22 mouse cellular contexts compared by ENCODE assay signal in genomic region chr3:36770096-36770495, GRCm38 (mm10).
DNase-seq lines count a peak whose midpoint lies in the region; ATAC-seq and TF ChIP-seq lines count a peak whose summit lies in the region.
"Had no signal": no experiment of that assay in that cellular context is flagged by ENCODE, and none has a peak within 500 bp of the region (broad histone marks: within the 10 kb centered on the region; RNA-seq: fewer than 3 reads in every experiment).

No protein-coding gene starts in this region.

- H3K79me2 ChIP-seq in heart, adult 2 months (replicated peaks; ENCODE audit: control insufficient read depth, insufficient read depth, low read length), result no peaks in the 10 kb centered on the region

- no peak overlapping the region for H3K4me2 ChIP-seq in heart, embryonic 12.5 days
- no peak overlapping the region for H3K4me2 ChIP-seq in kidney, embryonic 14.5 days (replicated peaks; ENCODE audit: low read depth, low read length)
- no peak overlapping the region for H3K4me2 ChIP-seq in hindbrain, embryonic 11.5 days (replicated peaks; ENCODE audit: low read depth, low read length)
- H3K4me2 ChIP-seq: hindbrain, embryonic 14.5 days; liver, embryonic 15.5 days; midbrain, embryonic 11.5 days had no signal

- WGBS in heart, adult 2 months, result 42% methylated on average over 1 of the region's 1 CpGs
- 64% methylated on average over 1 of the region's 1 CpGs for WGBS in heart, embryonic 12.5 days
- 57% methylated on average over 1 of the region's 1 CpGs for WGBS in kidney, embryonic 14.5 days
- 64% methylated on average over 1 of the region's 1 CpGs for WGBS in hindbrain, embryonic 11.5 days
- 70% methylated on average over 1 of the region's 1 CpGs for WGBS in forebrain, embryonic 10.5 days

- ATAC-seq in heart, embryonic 12.5 days (ENCODE audit: insufficient number of reproducible peaks, low FRiP score), result no peak
- no peak for ATAC-seq in kidney, embryonic 14.5 days (ENCODE audit: low FRiP score, low TSS enrichment)
- no peak for ATAC-seq in hindbrain, embryonic 11.5 days (ENCODE audit: low FRiP score)
- ATAC-seq: forebrain, embryonic 16.5 days; inflammation-experienced regulatory T-cells, adult 6 months had no signal

- no peak for DNase-seq in heart, adult 2 months
- peak; percentile 41 for DNase-seq in kidney, postnatal 14 days
- peak; percentile 35 for DNase-seq in embryo, embryonic 10.5 days (ENCODE audit: low spot score)
- DNase-seq in embryo, embryonic 9.5 days (ENCODE audit: extremely low spot score), result peak; percentile 10
- DNase-seq in hindbrain, embryonic 11.5 days (ENCODE audit: low spot score), result no peak
- DNase-seq in forebrain, embryonic 10.5 days (ENCODE audit: extremely low spot score, low spot score), result no peak
- DNase-seq: adrenal gland, adult 2 months; cerebellum, adult 11 months; cerebellum, adult 9-11 months; kidney, adult 8-10 months; liver; thymus, postnatal 14 days had no signal

- no peak for TF ChIP-seq CTCF in heart, adult 2 months (IDR thresholded peaks at IDR 0.05)

- H3K36me3 ChIP-seq in heart, adult 2 months (ENCODE audit: control insufficient read depth, insufficient read depth, low read length), result no peaks in the 10 kb centered on the region
- H3K36me3 ChIP-seq in heart, embryonic 12.5 days, result no peaks in the 10 kb centered on the region
- no peaks in the 10 kb centered on the region for H3K36me3 ChIP-seq in kidney, embryonic 14.5 days (ENCODE audit: control insufficient read depth, insufficient read depth, low read length)
- H3K36me3 ChIP-seq in hindbrain, embryonic 11.5 days (ENCODE audit: control insufficient read depth, insufficient read depth, low read length), result no peaks in the 10 kb centered on the region
- H3K36me3 ChIP-seq in forebrain, embryonic 10.5 days (replicated peaks), result no peaks in the 10 kb centered on the region
- H3K36me3 ChIP-seq: limb, embryonic 10.5 days; liver, embryonic 15.5 days had no signal

- H3K27me3 ChIP-seq in heart, adult 2 months (ENCODE audit: control insufficient read depth, insufficient read depth, low read length), result no peaks in the 10 kb centered on the region
- no peaks in the 10 kb centered on the region for H3K27me3 ChIP-seq in heart, embryonic 12.5 days (replicated peaks)
- no peaks in the 10 kb centered on the region for H3K27me3 ChIP-seq in kidney, embryonic 14.5 days (ENCODE audit: control insufficient read depth, insufficient read depth, low read length)
- H3K27me3 ChIP-seq in hindbrain, embryonic 11.5 days (ENCODE audit: control insufficient read depth, insufficient read depth, low read length), result no peaks in the 10 kb centered on the region
- H3K27me3 ChIP-seq in forebrain, embryonic 10.5 days (ENCODE audit: poor library complexity, severe bottlenecking), result peaks cover 11% of the 10 kb centered on the region
- H3K27me3 ChIP-seq: liver, embryonic 15.5 days had no signal

- no peak for TF ChIP-seq POLR2A in heart, adult 2 months (IDR thresholded peaks at IDR 0.05; ENCODE audit: insufficient read depth, low read depth, low read length)

- TF ChIP-seq EP300 in heart, adult 2 months (IDR thresholded peaks at IDR 0.05; ENCODE audit: insufficient read depth, low read depth, low read length), result no peak

- intact Hi-C loops in heart, adult 2 months (cut with DNase I), result loop anchor here (2.0 kb wide), 1 partner anchor 49 kb away; no protein-coding TSS in a partner anchor

- peaks cover 2% of the 10 kb centered on the region for H3K4me1 ChIP-seq in heart, adult 2 months (ENCODE audit: control insufficient read depth, insufficient read depth, low read length)
- H3K4me1 ChIP-seq in heart, embryonic 12.5 days (replicated peaks), result no peaks in the 10 kb centered on the region
- no peaks in the 10 kb centered on the region for H3K4me1 ChIP-seq in kidney, embryonic 14.5 days (ENCODE audit: control insufficient read depth, insufficient read depth, low read length)
- H3K4me1 ChIP-seq in hindbrain, embryonic 11.5 days (replicated peaks; ENCODE audit: control insufficient read depth, insufficient read depth, low read length), result no peaks in the 10 kb centered on the region
- H3K4me1 ChIP-seq in forebrain, embryonic 10.5 days, result peaks cover 11% of the 10 kb centered on the region
- H3K4me1 ChIP-seq: liver, embryonic 15.5 days had no signal

- no peaks in the 10 kb centered on the region for H3K9me3 ChIP-seq in heart, embryonic 12.5 days (replicated peaks)
- H3K9me3 ChIP-seq in kidney, embryonic 14.5 days (ENCODE audit: control insufficient read depth, low read length), result no peaks in the 10 kb centered on the region
- H3K9me3 ChIP-seq in hindbrain, embryonic 11.5 days (ENCODE audit: control insufficient read depth, low read length), result no peaks in the 10 kb centered on the region
- no peaks in the 10 kb centered on the region for H3K9me3 ChIP-seq in forebrain, embryonic 10.5 days
- H3K9me3 ChIP-seq: limb, embryonic 10.5 days; liver, embryonic 15.5 days had no signal

- no peak overlapping the region for H3K4me3 ChIP-seq in heart, adult 2 months
- H3K4me3 ChIP-seq in heart, embryonic 12.5 days, result no peak overlapping the region
- no peak overlapping the region for H3K4me3 ChIP-seq in kidney, embryonic 14.5 days (ENCODE audit: low read length)
- no peak overlapping the region for H3K4me3 ChIP-seq in hindbrain, embryonic 11.5 days (ENCODE audit: low read depth, low read length)
- no peak overlapping the region for H3K4me3 ChIP-seq in forebrain, embryonic 10.5 days
- H3K4me3 ChIP-seq: layer of hippocampus, adult 2 months; limb, embryonic 10.5 days; liver, embryonic 15.5 days had no signal

- H3K27ac ChIP-seq in heart, adult 2 months, result peak overlapping the region; percentile 37
- no peak overlapping the region for H3K27ac ChIP-seq in heart, embryonic 12.5 days (ENCODE audit: poor library complexity, severe bottlenecking)
- no peak overlapping the region for H3K27ac ChIP-seq in kidney, embryonic 14.5 days (ENCODE audit: low read depth, low read length)
- H3K27ac ChIP-seq in hindbrain, embryonic 11.5 days (ENCODE audit: low read depth, low read length), result no peak overlapping the region
- H3K27ac ChIP-seq in forebrain, embryonic 10.5 days, result no peak overlapping the region
- H3K27ac ChIP-seq: hindbrain, embryonic 14.5 days; layer of hippocampus, adult 2 months; limb, embryonic 10.5 days; liver, embryonic 15.5 days; macrophage had no signal

- H3K9ac ChIP-seq in heart, adult 2 months (ENCODE audit: low read depth, low read length), result no peak overlapping the region
- no peak overlapping the region for H3K9ac ChIP-seq in heart, embryonic 12.5 days
- H3K9ac ChIP-seq in kidney, embryonic 14.5 days (ENCODE audit: low read depth, low read length), result no peak overlapping the region
- H3K9ac ChIP-seq in hindbrain, embryonic 11.5 days (ENCODE audit: low read depth, low read length), result no peak overlapping the region
- H3K9ac ChIP-seq: hindbrain, embryonic 14.5 days; liver, embryonic 15.5 days had no signal

Comparison
In these comparisons a context has a peak if more than half of its experiments do, and no peak if none do; other contexts are left out.
1. DNase-seq: peak in kidney, postnatal 14 days (single experiment), embryo, embryonic 10.5 days (single experiment) and embryo, embryonic 9.5 days (single experiment); none in heart, adult 2 months (0 of 2), hindbrain, embryonic 11.5 days (single experiment) and forebrain, embryonic 10.5 days (single experiment).